Mouse (Mus musculus): Measurements from ENCODE around the gene Dap. TPM values are rescaled to one million over a fixed set of nuclear protein-coding genes. Genes with fewer than 3 reads are reported as not detected.
A peak's percentile ranks its signal among the peaks of the same experiment; 100 is the strongest.

Dap gene
- total RNA-seq, 4 experiments from 2014 or later: 19.5 to 22.3 (median 20.7) TPM

DNA sequence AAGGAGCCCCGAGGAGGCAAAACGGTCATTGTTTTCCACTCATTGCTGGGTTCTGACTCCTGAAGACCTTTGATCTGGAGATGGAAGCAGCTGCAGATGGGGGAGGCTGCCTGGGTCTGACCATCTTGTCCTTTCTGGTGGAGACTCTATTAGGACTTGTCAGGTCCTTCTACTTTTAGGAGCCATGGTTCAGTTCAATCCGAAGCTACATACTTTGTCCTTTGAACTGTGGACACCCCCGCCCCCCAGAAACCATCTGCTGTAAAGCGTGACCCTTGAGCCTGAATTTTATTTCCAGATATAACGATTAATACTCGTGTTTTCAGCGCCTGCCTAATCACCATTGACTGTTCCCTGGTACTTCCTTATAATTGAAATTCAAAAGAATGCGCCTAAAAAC is 38.2 kb downstream of the Dap start:
- no peak for DNase-seq (ENCODE audit: low spot score)

DNA sequence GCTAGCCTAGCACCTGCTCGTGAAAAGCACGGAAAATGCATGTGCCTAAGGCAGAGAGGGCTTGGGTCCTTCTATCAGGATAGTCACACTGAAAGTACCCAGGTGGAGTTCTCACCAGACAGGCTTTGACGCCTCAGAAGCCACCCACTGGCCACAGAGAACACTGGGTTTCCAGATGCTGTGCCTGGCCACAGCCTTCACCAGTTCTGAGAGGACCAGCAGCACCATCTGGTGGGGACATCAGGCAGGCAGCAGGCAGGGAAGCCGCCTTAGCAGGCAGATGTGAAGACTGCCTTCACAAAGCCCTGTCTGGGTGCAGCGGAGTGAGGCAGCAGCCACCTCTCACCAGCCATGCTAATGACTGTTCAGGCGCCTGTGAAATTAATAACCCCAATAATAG is 40.7 kb downstream of the Dap start:
- DNase-seq (ENCODE audit: low spot score): peak; percentile 66

DNA sequence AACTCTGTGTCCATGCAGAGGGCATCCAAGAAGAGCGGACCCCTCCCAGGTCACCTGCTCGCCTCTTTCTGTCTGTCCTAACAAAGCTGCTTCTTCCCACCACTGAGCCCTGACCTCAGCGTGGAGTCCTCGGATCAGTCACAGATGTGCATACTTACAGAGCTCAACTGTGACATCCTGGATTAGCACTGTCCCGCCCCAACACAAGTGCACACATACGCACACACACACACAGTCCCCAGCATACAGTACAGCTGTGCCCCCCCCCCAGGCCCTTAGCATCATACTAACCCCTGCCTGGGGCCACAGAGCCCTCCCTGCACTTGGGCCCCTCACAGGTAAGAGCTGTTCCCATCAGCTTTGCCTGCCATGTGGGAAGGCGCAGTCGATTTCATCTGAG is 41.3 kb downstream of the Dap start:
- no peak for DNase-seq (ENCODE audit: low spot score)

DNA sequence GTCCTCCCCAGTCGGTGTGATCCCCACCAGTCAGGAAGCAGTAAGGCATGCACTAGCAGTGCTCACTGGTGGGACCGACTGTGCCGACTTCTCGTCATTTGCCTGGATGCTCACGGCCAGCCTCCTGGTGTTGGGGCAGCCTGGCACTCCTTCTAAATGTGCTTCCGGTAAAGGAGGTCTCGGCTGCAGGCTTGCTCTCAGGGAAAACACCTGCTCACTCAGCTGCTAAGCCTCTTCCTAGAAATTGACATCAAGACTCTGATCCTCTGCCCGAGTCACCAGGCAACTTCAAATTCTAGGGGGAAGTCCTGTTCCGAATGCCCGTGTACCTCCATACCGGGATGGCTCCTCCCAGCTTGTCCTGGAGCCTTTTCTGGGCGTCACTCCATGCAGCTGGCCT is 41.7 kb downstream of the Dap start:
- DNase-seq (ENCODE audit: low spot score): no peak

DNA sequence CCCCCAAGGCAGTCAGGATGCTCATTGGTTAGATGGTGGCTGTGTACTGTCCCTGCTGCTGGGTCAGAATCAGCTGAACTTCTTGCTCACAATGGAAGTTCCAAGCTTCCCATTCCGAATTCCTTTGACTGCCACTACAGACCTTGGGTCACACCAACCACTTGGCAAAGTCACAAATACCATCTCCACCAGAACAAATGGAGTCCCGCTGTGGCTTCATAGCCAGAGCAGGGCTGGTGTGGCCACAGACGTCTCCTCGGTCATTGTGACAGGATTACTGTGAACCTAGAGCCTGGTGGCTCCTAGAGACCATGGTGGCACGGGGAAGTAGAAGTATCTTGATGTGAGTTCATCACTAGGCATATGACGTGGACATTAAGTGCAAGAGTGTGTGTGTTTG is 44.0 kb downstream of the Dap start:
- no peak for DNase-seq (ENCODE audit: low spot score)

DNA sequence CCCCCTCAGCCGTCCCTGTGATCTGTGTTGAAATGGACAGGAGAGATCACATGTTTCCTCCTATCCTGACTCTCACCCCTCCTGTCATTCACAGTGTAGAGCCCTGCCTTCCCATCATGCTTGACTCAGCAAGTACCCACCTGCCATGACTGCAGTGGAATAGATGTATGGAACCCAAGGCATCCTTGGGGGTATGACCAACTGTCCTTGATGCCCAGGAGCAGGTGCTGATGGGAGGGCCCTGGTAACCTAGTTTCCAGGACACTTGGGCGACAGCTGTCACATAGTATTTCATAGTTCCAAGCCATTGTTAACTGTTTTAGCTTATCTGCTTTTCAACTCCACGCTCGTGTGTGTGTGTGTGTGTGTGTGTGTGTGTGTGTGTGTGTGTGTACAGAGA is 45.4 kb downstream of the Dap start:
- no peak for DNase-seq (ENCODE audit: low spot score)

DNA sequence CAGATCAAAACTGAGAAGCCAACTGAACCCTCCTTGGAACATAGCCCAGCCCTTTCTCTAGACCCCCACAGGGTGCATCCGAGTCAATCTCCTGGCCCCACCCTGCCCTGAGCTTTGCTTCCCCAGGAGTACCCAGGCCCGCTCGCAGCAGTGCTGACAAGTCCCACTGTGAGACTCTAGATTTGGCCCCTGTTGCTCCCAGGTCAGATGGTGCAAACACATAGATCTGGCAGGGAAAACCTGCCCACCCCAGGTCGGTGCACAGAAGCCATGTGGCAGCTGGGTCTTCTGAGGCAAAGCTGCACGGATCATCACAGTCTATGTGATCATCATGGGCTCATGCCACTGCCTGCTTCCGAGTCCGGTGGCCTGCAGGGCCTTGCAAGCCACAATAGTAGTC is 48.6 kb downstream of the Dap start:
- no peak for DNase-seq (ENCODE audit: low spot score)

DNA sequence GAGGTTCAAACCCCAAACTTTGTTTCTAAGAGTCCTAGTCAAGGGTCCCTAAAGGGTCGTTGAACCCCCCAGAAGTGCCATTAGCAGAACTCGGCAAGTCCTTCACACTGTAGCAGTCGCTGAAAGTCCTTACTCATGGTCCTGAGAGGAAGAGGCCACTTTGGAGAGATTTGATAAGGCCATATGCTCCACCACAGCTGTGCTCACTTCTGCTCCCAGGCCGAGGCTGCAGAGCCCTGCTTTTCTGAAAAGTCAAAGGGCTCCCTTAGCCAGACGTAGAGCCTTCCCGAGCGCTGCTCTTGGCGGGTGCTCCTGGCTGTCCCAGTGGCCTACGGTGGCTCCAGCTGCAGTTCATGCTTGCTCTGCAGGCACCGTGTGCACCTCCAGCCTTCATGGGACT is 49.4 kb downstream of the Dap start:
- DNase-seq (ENCODE audit: low spot score): no peak

DNA sequence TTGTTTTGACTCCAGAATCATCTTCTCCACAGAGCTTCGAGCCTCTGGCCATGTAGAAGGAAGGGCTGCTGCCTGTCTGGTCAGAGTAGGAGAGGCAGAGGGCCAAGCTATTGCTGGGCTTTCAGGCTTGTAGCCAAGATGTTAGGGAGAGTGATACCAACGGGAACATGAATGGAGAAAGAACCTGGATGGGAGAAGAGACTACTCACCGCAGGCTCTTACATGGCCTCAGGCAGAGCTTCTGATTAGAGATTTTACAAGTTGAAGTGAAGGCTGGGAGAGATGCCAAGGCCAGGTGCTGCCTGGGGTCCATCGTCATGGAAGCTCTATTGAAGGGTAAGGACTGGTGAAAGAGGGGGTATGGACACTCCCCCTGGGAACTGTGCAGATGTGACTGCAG is 54.0 kb downstream of the Dap start:
- no peak for DNase-seq (ENCODE audit: low spot score)

DNA sequence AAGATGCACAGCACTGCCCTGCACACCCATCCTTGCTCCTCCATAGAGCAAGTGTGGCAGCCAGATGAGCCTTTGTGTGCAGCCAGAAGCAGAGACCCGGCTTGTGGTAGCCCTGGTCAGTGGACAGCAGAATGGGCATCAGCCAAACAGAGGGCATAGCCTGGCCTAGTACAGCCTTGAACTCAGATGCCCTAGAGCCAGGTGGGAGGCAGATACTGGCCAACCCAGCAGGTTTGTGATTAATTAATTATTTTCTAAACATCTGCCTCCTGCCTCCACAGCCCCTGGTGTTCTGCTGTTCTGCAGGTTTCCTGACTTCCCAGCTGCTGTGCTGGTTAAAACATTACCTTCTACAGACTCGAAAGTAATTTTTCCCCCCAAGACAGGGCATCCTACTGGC is 55.0 kb downstream of the Dap start:
- no peak for DNase-seq (ENCODE audit: low spot score)

DNA sequence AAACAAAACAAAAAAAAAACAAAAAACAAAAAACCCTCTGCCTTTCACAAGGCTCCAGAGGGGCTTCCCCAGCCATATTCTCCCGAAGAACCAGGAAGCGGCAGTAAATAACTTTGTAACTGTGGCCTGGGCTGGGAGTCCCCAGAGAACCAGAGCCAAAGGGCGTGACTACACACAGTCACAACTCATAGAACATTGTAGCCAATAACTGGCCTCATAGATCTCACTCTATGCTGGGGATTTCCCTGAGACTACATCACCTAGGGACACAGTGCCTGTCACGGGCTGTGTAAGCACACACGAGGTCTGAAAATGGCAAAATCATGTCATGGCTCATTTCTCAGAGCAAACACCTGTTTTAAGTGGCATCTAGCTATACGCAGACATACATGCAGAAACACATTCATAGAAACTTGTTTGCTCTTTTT is 55.5 kb downstream of the Dap start:
- DNase-seq (ENCODE audit: low spot score): no peak

DNA sequence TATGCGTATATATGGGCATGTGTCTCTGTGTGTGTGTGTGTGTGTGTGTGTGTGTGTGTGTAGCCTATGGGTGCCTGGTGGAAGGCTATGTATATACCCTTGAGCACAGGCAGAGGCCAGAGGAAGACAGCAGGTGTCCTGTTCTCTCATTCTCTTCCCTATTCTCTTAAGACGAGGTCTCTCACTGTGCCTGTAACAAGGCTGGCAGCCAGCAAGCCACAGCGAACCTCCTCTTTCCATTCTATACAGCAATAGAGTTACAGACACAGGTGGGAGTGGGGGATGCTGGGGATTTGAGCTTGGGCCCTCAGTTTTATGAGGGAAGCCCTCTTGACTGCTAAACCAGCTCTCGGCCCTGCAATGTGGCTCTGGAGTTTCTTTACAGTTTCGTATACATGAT is 55.9 kb downstream of the Dap start:
- DNase-seq (ENCODE audit: low spot score): no peak

DNA sequence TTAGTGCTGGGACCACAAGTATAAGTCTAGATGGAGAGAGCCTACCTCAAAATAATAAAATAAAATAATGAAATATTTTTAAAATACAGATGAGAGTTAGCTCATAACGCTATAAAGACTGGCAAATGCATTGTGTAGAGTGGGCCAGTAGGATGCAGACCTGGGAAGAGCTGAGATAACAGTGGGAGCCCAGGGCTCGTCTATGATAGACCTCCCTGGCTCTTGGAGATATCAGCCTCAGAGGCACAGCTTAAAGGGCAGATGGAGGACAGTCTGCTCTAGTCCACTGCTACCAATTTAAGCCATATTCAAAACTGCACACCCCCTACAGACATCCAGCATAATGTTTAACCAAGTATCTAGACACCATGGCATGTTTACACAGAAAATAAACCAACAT is 56.6 kb downstream of the Dap start:
- DNase-seq (ENCODE audit: low spot score): no peak

DNA sequence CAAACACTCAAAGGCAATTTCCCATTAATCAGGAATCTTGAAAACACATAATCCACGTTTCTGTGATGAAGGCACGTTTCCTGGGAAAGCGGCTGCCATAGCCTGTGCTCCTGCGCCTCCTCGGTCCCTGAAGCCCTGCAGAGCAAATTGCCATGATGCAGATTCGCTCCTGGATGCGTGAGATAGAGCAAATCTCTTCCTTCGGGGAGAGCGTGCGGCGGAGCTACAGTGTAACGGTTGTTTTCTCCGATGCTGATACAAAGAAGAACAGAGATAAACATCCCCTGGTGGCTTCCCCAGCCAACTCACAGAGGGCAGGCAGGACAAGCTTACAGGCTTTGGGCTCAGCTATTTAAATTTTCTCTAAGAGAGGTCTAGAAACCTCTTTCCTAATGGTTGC is 57.7 kb downstream of the Dap start:
- DNase-seq (ENCODE audit: low spot score): no peak

DNA sequence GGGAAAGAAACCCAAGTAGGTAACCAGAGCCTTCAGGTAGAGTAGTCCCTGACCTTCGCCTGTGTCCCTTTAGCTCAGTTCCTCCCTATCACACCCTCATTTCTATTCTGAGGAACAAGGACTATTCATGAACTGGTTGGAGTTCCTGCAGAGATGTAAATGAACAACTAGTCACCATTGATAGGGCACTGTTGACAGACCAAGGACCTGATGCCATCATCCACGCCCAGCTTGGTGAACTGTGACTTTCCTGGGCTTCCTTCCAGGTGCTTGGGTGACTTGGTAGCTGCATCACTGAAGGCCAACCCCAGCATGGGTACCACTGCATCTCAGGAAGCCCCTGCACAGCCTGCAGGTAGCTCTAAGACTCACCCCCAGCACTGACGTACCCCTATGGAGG is 58.2 kb downstream of the Dap start:
- no peak for DNase-seq (ENCODE audit: low spot score)

DNA sequence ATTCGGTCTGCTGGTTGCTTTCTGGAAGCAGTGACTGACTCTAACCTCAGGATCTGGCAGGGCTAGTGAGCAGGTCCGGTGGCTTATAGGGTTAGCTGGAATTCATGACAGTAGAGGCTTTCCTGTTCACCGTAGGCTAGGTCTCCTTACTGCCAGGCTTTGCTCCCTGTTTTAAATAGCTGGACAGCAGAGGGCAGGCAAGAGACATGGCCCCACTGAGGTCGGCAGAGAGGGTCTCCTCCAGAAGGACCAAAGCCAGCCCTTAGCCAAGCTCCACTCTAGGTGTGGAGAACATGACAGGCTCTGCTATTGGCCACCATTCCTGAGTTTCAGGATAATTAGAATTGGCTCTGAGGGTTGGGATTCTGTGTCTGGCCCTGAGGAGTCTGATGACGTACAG is 60.0 kb downstream of the Dap start:
- no peak for DNase-seq (ENCODE audit: low spot score)

DNA sequence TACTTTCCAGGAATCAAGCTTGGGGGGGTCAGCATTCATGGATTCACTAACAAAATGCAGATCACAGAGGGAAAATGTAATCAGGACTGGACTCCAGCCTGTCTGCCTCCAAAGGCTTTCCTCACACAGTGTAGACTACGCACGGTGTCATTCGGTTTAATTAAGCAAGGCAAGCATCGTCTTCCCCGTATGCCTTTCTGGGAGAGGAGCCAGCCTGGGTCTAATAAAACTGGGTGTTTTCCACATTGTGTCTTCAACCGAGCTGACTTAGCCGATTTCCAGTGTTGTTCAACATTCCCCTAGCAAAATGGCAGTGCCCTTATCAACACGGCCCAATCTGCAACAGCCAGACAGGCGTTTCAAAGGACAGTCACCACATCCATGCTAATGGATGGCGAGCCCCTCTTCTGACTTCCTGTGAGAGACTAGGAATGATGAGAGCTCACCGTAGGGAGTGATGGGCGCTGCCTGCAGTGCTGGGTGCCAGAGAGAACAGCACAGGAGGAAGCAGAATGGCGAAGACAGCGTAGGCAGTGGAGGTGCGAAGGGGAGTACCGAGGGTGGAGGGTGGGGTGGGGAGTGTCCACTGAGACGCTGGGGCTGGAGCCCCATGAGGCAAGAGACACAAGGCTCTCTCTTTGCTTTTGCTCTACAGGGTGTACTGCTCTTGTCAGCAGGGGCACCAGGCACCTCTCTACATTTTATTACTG is 61.0 kb downstream of the Dap start:
- DNase-seq (ENCODE audit: low spot score): no peak

DNA sequence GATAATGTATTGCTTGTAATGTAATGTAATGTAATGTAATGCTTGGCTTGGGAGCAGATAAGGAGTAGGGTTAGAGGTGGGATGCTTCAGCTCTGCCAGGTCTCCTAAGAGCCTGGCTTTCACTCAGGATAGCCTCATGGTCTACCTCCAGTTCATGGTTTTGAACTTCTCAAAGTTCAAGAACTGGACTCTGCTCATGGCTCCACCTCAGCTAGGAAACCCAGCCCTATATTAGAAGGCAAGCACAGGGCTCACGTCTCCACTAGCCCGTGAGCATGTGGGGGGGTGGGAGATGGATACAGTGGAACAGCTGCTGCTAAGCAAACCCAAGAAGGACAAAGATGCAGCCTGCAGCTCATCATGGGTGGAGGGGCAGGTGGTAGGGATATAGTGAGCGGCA is 61.6 kb downstream of the Dap start:
- no peak for DNase-seq (ENCODE audit: low spot score)

DNA sequence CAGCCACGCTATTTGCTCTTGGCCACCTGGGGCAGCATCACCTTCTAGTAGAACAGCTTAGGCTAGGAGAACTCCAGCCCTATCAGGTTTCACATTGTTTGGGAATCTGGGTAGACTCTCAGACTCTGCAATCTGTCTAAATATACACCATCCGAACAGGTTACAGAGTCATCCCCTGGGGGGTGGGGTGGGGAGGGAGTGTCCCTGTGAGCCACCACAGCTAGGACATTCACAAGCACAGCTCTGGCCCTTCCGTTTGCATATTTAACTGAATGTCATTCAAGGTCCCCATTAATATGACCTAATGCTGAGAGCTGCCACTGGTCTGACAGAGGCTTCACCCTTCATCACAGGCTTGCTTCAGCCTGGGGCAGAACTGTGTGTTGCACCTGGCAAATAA is 68.5 kb downstream of the Dap start:
- DNase-seq (ENCODE audit: low spot score): no peak

DNA sequence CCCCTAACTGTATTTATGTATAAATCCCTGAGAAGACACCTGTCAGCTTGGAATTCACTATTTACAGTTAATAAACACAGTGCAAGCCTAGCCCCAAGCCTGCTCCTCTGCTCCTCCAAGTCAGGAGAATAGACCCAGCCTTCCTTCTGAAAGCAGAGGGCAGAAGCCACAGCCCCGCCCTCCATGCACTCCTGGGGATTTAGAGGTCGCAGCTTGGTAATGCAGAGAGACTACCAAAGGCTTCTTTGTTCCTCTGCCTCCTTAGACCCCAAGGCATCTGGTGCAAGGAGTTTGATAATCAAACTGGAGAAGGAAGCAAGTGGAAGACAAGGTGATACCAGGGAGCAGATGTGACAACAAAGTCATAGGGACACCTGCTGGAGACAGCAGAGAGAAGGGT is 70.2 kb downstream of the Dap start:
- no peak for DNase-seq (ENCODE audit: low spot score)

DNA sequence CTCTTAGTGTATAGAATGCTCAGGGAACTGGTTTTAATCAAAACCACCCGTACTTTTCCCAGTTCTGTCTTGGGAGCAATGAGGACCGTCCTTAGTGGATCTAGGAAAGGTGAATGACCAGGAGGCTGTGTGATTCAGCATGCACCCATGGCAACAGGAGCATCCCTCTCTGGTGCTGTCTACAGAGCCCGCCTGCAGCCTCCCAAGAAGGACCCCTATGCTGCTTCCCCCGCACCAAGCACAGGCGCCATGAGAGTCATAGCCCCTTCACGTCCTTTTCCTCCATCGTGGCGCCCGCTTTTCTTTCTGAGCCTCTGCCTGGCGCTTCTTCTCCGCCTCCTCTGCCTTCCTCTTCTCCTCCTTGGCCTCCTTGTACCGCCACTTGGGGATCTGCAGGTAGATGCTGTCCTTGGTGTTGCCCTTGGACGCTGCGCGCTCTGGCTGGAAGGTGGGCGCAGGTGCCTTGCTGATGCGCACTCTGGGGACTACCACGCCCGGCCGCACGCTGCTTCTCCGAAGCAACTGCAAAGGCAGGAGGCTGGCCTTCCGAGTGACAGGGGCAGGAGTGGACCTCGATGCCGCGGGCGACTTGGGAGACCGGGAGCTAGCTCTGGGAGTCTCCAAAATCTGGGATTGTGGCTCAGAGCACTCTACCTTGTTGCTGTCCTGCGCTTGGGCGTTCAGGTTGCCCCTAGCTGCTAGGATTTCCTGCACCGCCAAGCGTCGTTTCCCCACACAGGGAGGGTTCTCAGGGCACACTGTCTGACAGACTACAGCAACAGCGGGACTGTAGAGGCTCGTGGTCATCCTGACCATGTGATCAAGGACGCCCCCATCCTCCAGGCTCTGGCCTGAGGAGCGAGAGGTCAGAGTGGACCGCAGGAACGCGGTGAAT is 73.0 kb downstream of the Dap start:
- DNase-seq (ENCODE audit: low spot score): no peak

DNA sequence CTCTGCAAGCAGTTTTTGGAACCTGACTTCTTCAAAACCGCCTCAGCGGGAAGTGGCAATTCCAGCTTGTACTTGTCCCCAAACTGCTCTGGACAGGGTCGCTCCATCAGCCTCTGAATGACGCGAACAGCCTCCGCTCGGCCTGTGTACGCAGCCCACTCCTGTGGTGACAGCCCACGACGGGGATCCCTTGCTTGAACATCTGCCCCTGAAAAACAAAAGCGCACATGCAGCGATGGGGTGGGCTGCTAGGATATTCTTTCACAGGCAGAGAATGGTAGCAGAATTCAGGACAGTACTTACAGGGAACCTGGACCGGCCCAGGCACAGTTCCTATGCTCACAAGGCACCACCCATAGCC is 73.6 kb downstream of the Dap start:
- DNase-seq (ENCODE audit: low spot score): no peak

DNA sequence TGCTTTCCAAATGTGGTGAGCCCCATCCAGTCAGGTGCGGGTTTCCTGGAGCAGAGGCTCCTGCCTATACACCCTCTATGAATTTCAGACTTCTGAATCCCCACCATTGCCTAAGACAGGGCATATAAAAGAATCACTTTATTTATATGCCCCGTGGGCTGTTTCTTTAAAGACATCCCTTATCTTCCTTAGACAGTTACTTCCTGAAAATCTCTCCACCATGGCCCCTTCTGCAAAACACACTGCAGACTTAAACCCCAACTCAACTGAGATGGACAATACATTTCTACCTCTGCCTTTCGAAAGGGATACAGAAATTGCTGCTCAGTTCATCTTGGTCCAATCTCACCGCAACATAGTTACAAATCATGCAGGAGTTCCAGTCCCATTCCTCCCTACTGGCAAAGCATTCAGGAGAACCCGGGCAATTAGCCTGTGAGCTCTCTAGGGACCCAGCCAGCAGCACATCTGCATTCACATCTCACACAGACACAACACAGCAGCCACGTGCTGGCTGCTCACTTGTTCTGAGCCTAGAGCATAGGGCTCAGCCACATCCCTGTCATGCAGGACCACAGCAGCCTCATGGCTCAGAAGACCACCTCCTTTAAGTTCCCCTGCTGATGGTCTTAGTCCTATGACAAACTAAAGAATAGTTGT is 75.3 kb downstream of the Dap start:
- peak; percentile 29 for DNase-seq (ENCODE audit: low spot score)
